Mouse (Mus musculus): ENCODE measurements at regions not wholly inside any gene's neighbourhood (a gene's known extent, or its start where the extent isn't known, plus 50 kb on each side); places are given as distances from the start of the nearest gene placed in this dataset.

- Histone ChIP-seq H3K36me3 (replicated peaks) (no peaks in the 10 kb centered on the region), H3K4me1 (no peaks in the 10 kb centered on the region), H3K27ac (replicated peaks) (no peak overlapping the region), H3K27me3 (replicated peaks; ENCODE audit: low read depth, poor library complexity, severe bottlenecking) (no peaks in the 10 kb centered on the region), H3K9me3 (no peaks in the 10 kb centered on the region), H3K4me3 (no peak overlapping the region)
- 90% methylated on average over 5 of the region's 5 CpGs for WGBS
- no peak for DNase-seq (ENCODE audit: low spot score)
These were observed 1213.1 kb downstream of the 9330182O14Rik start for GRCm38 (mm10) chr15:41347221-41347620.

- Histone ChIP-seq H3K9me3 (no peaks in the 10 kb centered on the region), H3K36me3 (replicated peaks) (no peaks in the 10 kb centered on the region), H3K27me3 (replicated peaks; ENCODE audit: low read depth, poor library complexity, severe bottlenecking) (no peaks in the 10 kb centered on the region), H3K27ac (replicated peaks) (no peak overlapping the region), H3K4me3 (no peak overlapping the region), H3K4me1 (no peaks in the 10 kb centered on the region)
- no peak for DNase-seq (ENCODE audit: low spot score)
- 47% methylated on average over 2 of the region's 2 CpGs for WGBS
These were observed 1218.0 kb downstream of the 9330182O14Rik start for GRCm38 (mm10) chr15:41352129-41352528.

- Histone ChIP-seq H3K27me3 (replicated peaks; ENCODE audit: low read depth, poor library complexity, severe bottlenecking) (no peaks in the 10 kb centered on the region), H3K9me3 (no peaks in the 10 kb centered on the region), H3K4me3 (no peak overlapping the region), H3K27ac (replicated peaks) (no peak overlapping the region), H3K36me3 (replicated peaks) (no peaks in the 10 kb centered on the region), H3K4me1 (no peaks in the 10 kb centered on the region)
- DNase-seq (ENCODE audit: low spot score) = no peak
- 84% methylated on average over 4 of the region's 4 CpGs for WGBS
These were observed 1225.1 kb downstream of the 9330182O14Rik start for GRCm38 (mm10) chr15:41359276-41359675.

- no peak for DNase-seq (ENCODE audit: low spot score)
- 83% methylated on average over 1 of the region's 1 CpGs for WGBS
These were observed 1240.5 kb downstream of the 9330182O14Rik start for GRCm38 (mm10) chr15:41374669-41375068.

GRCm38 (mm10) chr15:41375906-41376305 lies 1241.7 kb downstream of the 9330182O14Rik start:
- DNase-seq (ENCODE audit: low spot score) = no peak

More at GRCm38 (mm10) chr15:41374669-41375068, 1240.5 kb downstream of the 9330182O14Rik start:
- Histone ChIP-seq H3K4me1 (no peaks in the 10 kb centered on the region), H3K4me3 (no peak overlapping the region), H3K27me3 (replicated peaks; ENCODE audit: low read depth, poor library complexity, severe bottlenecking) (no peaks in the 10 kb centered on the region), H3K9me3 (no peaks in the 10 kb centered on the region), H3K36me3 (replicated peaks) (no peaks in the 10 kb centered on the region), H3K27ac (replicated peaks) (no peak overlapping the region)

GRCm38 (mm10) chr15:41379637-41380036 lies 1245.5 kb downstream of the 9330182O14Rik start:
- 87% methylated on average over 5 of the region's 5 CpGs for WGBS

More at GRCm38 (mm10) chr15:41375906-41376305, 1241.7 kb downstream of the 9330182O14Rik start:
- 92% methylated on average over 4 of the region's 4 CpGs for WGBS
- H3K27me3 ChIP-seq (replicated peaks; ENCODE audit: low read depth, poor library complexity, severe bottlenecking) = no peaks in the 10 kb centered on the region
- no peak overlapping the region for H3K27ac ChIP-seq (replicated peaks)
- H3K4me1 ChIP-seq = no peaks in the 10 kb centered on the region
- no peaks in the 10 kb centered on the region for H3K9me3 ChIP-seq
- H3K4me3 ChIP-seq = no peak overlapping the region
- no peaks in the 10 kb centered on the region for H3K36me3 ChIP-seq (replicated peaks)

GRCm38 (mm10) chr15:41380429-41380828 lies 1246.3 kb downstream of the 9330182O14Rik start:
- Histone ChIP-seq H3K27me3 (replicated peaks; ENCODE audit: low read depth, poor library complexity, severe bottlenecking) (no peaks in the 10 kb centered on the region), H3K27ac (replicated peaks) (no peak overlapping the region), H3K4me3 (no peak overlapping the region), H3K36me3 (replicated peaks) (no peaks in the 10 kb centered on the region), H3K4me1 (no peaks in the 10 kb centered on the region), H3K9me3 (no peaks in the 10 kb centered on the region)
- DNase-seq (ENCODE audit: low spot score) = no peak
- 94% methylated on average over 7 of the region's 7 CpGs for WGBS

More at GRCm38 (mm10) chr15:41379637-41380036, 1245.5 kb downstream of the 9330182O14Rik start:
- no peaks in the 10 kb centered on the region for H3K36me3 ChIP-seq (replicated peaks)
- no peaks in the 10 kb centered on the region for H3K27me3 ChIP-seq (replicated peaks; ENCODE audit: low read depth, poor library complexity, severe bottlenecking)
- no peaks in the 10 kb centered on the region for H3K4me1 ChIP-seq
- no peak overlapping the region for H3K27ac ChIP-seq (replicated peaks)
- H3K4me3 ChIP-seq = no peak overlapping the region
- H3K9me3 ChIP-seq = no peaks in the 10 kb centered on the region
- DNase-seq (ENCODE audit: low spot score) = no peak

GRCm38 (mm10) chr15:41390699-41391098 lies 1256.5 kb downstream of the 9330182O14Rik start:
- no peaks in the 10 kb centered on the region for H3K36me3 ChIP-seq (replicated peaks)
- WGBS = 34% methylated on average over 2 of the region's 2 CpGs
- no peaks in the 10 kb centered on the region for H3K9me3 ChIP-seq

More at GRCm38 (mm10) chr15:41390699-41391098, 1256.5 kb downstream of the 9330182O14Rik start:
- no peak for DNase-seq (ENCODE audit: low spot score)
- H3K27me3 ChIP-seq (replicated peaks; ENCODE audit: low read depth, poor library complexity, severe bottlenecking) = no peaks in the 10 kb centered on the region
- no peak overlapping the region for H3K27ac ChIP-seq (replicated peaks)
- H3K4me3 ChIP-seq = no peak overlapping the region
- no peaks in the 10 kb centered on the region for H3K4me1 ChIP-seq

Measured in embryonic facial prominence, embryonic 10.5 days (tissue).